Mouse (Mus musculus) bone marrow macrophage, adult 2 months (primary cell): ENCODE results near the gene S100a4.

Experiments used
- CTCF ChIP-seq: IDR thresholded peaks from 2 replicates; pipeline ENCODE4 v1.5.1; 2012; ENCODE audit warnings: low read depth, mild to moderate bottlenecking, low read length, moderate library complexity
- POLR2A ChIP-seq: IDR thresholded peaks from 2 replicates; pipeline ENCODE4 v1.6.1; 2012; ENCODE audit warnings: mild to moderate bottlenecking, low read depth, low read length, borderline replicate concordance

GRCm38 (mm10) chr3:90586906-90587305 lies 16.7 kb upstream of the S100a4 start:
- TF ChIP-seq CTCF, result no peak
- TF ChIP-seq POLR2A, result no peak
